Mouse (Mus musculus) liver, adult 2 months (tissue): ENCODE data around the gene Kcnj15.

Source experiments
- CTCF ChIP-seq: fragments of 200-500 bp; IDR thresholded peaks from 2 replicates; pipeline ENCODE4 v1.5.1; 2011; ENCODE audit warnings: low read depth, low read length, control low read depth
- POLR2A ChIP-seq: fragments of 200-500 bp; IDR thresholded peaks from 2 replicates; pipeline ENCODE4 v1.6.1; 2011; ENCODE audit warnings: low read length, control low read depth; ENCODE audit not compliant: insufficient read depth; ENCODE audit errors: extremely low read depth

DNA sequence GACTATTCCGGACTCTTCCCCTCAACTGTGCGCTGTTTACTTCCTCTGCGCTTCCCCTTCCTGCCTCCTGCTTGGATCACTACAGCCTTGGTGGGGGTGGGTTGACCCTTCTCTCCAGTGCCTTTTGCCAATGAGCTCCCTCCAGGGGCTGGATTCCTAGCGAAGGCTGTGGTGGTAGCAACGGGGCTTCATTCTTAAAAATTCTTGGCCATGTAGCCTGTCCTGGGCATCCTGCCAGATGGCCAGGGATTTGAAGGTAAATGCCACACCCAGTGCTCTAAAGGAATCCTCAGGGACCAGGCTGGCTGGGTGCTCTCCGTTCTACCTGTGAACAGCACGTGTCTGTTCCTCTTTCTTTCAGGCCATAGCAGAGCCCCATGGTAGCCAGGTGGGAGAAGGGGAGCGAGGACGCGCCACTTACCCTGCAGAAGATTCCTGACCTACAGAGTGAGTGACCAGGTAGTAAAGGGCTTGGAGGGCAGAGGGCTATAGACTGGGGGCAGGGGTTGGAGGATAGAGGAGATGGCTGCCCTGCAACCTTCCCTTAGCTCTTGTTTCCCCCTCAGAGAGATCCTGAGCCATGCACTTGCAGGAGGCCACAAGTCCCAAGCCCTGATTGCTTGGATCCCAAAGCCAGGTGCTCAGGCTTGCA lies 34.2 kb downstream of the Kcnj15 start:
- TF ChIP-seq CTCF (no peak), POLR2A (no peak)
